12 mouse cellular contexts compared by ENCODE assay signal in genomic region chr11:80923286-80923951, GRCm38 (mm10).
DNase-seq lines count a peak whose midpoint lies in the region; ATAC-seq lines count a peak whose summit lies in the region.
"Had no signal": no experiment of that assay in that cellular context is flagged by ENCODE, and none has a peak within 500 bp of the region (broad histone marks: within the 10 kb centered on the region; RNA-seq: fewer than 3 reads in every experiment).

No protein-coding gene starts in this region.

- no peak for ATAC-seq in megakaryocyte-erythroid progenitor cell, adult 5-6 weeks (replicated peaks; ENCODE audit: low FRiP score, low TSS enrichment, poor library complexity, severe bottlenecking)
- no peak for ATAC-seq in erythroblast, adult 5-6 weeks (replicated peaks; ENCODE audit: low FRiP score, poor library complexity, severe bottlenecking)

- peak; percentile 58 to 67 for DNase-seq in cerebellum, postnatal 10 days
- DNase-seq in cerebellum, adult 9-10 months: no peak
- DNase-seq in brain, embryonic 18.5 days (ENCODE audit: low read depth, low spot score): peak; percentile 16
- DNase-seq in layer of hippocampus, adult 9-11 months: peak; percentile 51
- peak; percentile 62 to 69 for DNase-seq in right cerebral cortex, adult 2 months (ENCODE audit: low spot score in 2 of 2)
- DNase-seq in lung, postnatal 25 days (ENCODE audit: low spot score): no peak
- DNase-seq: adrenal gland, postnatal 10 days; gastrocnemius, adult 2 months; heart, postnatal 4 days; lung, embryonic 14.5 days had no signal

Comparison
In these comparisons a context has a peak if more than half of its experiments do, and no peak if none do; other contexts are left out.
1. DNase-seq: peak in cerebellum, postnatal 10 days (2 of 2), brain, embryonic 18.5 days (single experiment), layer of hippocampus, adult 9-11 months (single experiment) and right cerebral cortex, adult 2 months (2 of 2); none in cerebellum, adult 9-10 months (single experiment) and lung, postnatal 25 days (single experiment).